ENCODE assay signal across 10 mouse cellular contexts in genomic region chr2:33401217-33401616, GRCm38 (mm10). TPM values are rescaled to one million over a fixed set of nuclear protein-coding genes. Genes with fewer than 3 reads are reported as not detected.
DNase-seq lines count a peak whose midpoint lies in the region; ATAC-seq and TF ChIP-seq lines count a peak whose summit lies in the region.
"Had no signal": no experiment of that assay in that cellular context is flagged by ENCODE, and none has a peak within 500 bp of the region (broad histone marks: within the 10 kb centered on the region; RNA-seq: fewer than 3 reads in every experiment).

No protein-coding gene starts in this region.

- no peak for ATAC-seq in kidney, embryonic 15.5 days (replicated peaks; ENCODE audit: low FRiP score)
- ATAC-seq in granulocyte monocyte progenitor cell, adult 5-6 weeks (replicated peaks; ENCODE audit: poor library complexity, severe bottlenecking) = no peak

- 0 out of 2 replicates have a peak, but pooled peaks cover 4% of the 10 kb centered on the region for H3K36me3 ChIP-seq in kidney, embryonic 15.5 days
- H3K36me3 ChIP-seq in CH12.LX (replicated peaks in 1 of 2; ENCODE audit: control insufficient read depth in 1 of 2, insufficient read depth in 1 of 2, low read length in 1 of 2) = peaks cover 0 to 8% of the 10 kb centered on the region in 2 experiments
- H3K36me3 ChIP-seq: midbrain, embryonic 12.5 days had no signal

- no peak for TF ChIP-seq POLR2A in CH12.LX (IDR thresholded peaks at IDR 0.05; ENCODE audit: low read depth, low read length)

- no peaks in the 10 kb centered on the region for H3K27me3 ChIP-seq in kidney, embryonic 15.5 days
- H3K27me3 ChIP-seq in CH12.LX (replicated peaks) = no peaks in the 10 kb centered on the region
- H3K27me3 ChIP-seq: midbrain, embryonic 12.5 days had no signal

- H3K79me2 ChIP-seq in CH12.LX (replicated peaks; ENCODE audit: control insufficient read depth, extremely low read depth, insufficient read depth, poor library complexity, severe bottlenecking) = no peaks in the 10 kb centered on the region; the same call in 1 of the 2 replicates

- H3K9me3 ChIP-seq in kidney, embryonic 15.5 days (replicated peaks) = no peaks in the 10 kb centered on the region
- no peaks in the 10 kb centered on the region for H3K9me3 ChIP-seq in CH12.LX (replicated peaks; ENCODE audit: low read length)
- H3K9me3 ChIP-seq: midbrain, embryonic 12.5 days had no signal

- H3K4me1 ChIP-seq in kidney, embryonic 15.5 days = no peaks in the 10 kb centered on the region
- H3K4me1 ChIP-seq in CH12.LX (ENCODE audit: control insufficient read depth in 1 of 2, insufficient read depth in 2 of 2) = peaks cover 3 to 28% of the 10 kb centered on the region in 2 experiments; a peak in 3 of 4 replicates
- H3K4me1 ChIP-seq: midbrain, embryonic 12.5 days had no signal

- H3K27ac ChIP-seq in kidney, embryonic 15.5 days = no peak overlapping the region
- no peak overlapping the region for H3K27ac ChIP-seq in CH12.LX (ENCODE audit: insufficient read depth, low read depth)
- H3K27ac ChIP-seq: midbrain, embryonic 12.5 days had no signal

- TF ChIP-seq RAD21 in CH12.LX (IDR thresholded peaks at IDR 0.05; ENCODE audit: low read depth, low read length) = peak; percentile 19

- dilution Hi-C loops in CH12.LX (cut with MboI; ENCODE audit: extremely low pct_ligation_motif_present, extremely low pct_unique_long_range_greater_than_20kb, low sequenced_read_pairs) = no loop called here

- TF ChIP-seq CTCF in CH12.LX (conservative IDR thresholded peaks at IDR 0.05 in 1 of 2, IDR thresholded peaks at IDR 0.05 in 1 of 2; ENCODE audit: low read depth in 2 of 2, low read length in 2 of 2) = peak in 1 of 2 experiments; percentile 53; a peak in 2 of 4 replicates

- DNase-seq in kidney, adult 8-10 months = peak; percentile 9 to 29
- peak; percentile 56 for DNase-seq in 3T3-L1 (ENCODE audit: low read depth, low spot score)
- no peak for DNase-seq in CH12.LX (ENCODE audit: extremely low read depth)
- DNase-seq in cerebellum, postnatal 25 days = peak; percentile 70 to 85
- DNase-seq in spleen, postnatal 4 days (ENCODE audit: low spot score in 2 of 2) = no peak
- no peak for DNase-seq in c-Kit-positive CD71-positive TER-119-positive erythroid progenitor cells, embryonic 14.5 days (ENCODE audit: low spot score)
- DNase-seq: spleen, adult 18-20 months had no signal

- no peak overlapping the region for H3K9ac ChIP-seq in kidney, embryonic 15.5 days
- H3K9ac ChIP-seq in CH12.LX (ENCODE audit: insufficient read depth, low read depth) = no peak overlapping the region
- H3K9ac ChIP-seq: midbrain, embryonic 12.5 days had no signal

- no peak overlapping the region for H3K4me2 ChIP-seq in kidney, embryonic 15.5 days
- no peak overlapping the region for H3K4me2 ChIP-seq in CH12.LX (ENCODE audit: insufficient read depth, low read depth, poor library complexity, severe bottlenecking)
- H3K4me2 ChIP-seq: midbrain, embryonic 12.5 days had no signal

- in situ Hi-C loops in CH12.LX (cut with MboI; ENCODE audit: low pct_ligation_motif_present, low pct_unique_long_range_greater_than_20kb, low sequenced_read_pairs) = loop anchor here (5.0 kb wide), 2 partner anchors 49 to 244 kb away; no protein-coding TSS in a partner anchor

- TF ChIP-seq EP300 in CH12.LX (IDR thresholded peaks at IDR 0.05; ENCODE audit: low read length) = no peak

- WGBS in kidney, embryonic 15.5 days = 37% methylated on average over 3 of the region's 3 CpGs

- H3K4me3 ChIP-seq in kidney, embryonic 15.5 days (replicated peaks) = no peak overlapping the region
- H3K4me3 ChIP-seq in CH12.LX (replicated peaks in 1 of 3; ENCODE audit: low read depth in 2 of 3, low read length in 2 of 3, poor library complexity in 1 of 3) = no peak overlapping the region
- H3K4me3 ChIP-seq: midbrain, embryonic 12.5 days had no signal

TF ChIP-seq in CH12.LX, 34 proteins besides CTCF, POLR2A, EP300 and RAD21:
- TF ChIP-seq SMC3 (IDR thresholded peaks at IDR 0.05; ENCODE audit: low read depth, low read length) (peak; percentile 21; the same call in 1 of the 2 replicates), RCOR1 (conservative IDR thresholded peaks at IDR 0.05; ENCODE audit: low read depth, low read length) (no peak)

RNA-seq across cellular contexts. Expression of gene Zbtb34, which starts 29.9 kb away (rescaled TPM):
- 6.0 and 6.9 TPM in 2 replicates for polyA plus RNA-seq in kidney, embryonic 15.5 days (2015; fragmentation: Nextera tagmentation; extraction: Ambion mirVana)
- total RNA-seq in CH12.LX (2012; rRNA removed) = 5.0 TPM in 2 replicates
- 2.0 and 3.4 TPM in 2 replicates for total RNA-seq in CH12.LX (2014; rRNA removed)
- polyA plus RNA-seq in CH12.LX (2012; ENCODE audit: insufficient read length, low read depth) = 4.5 and 5.8 TPM in 2 replicates
- total RNA-seq in granulocyte monocyte progenitor cell, adult 5-6 weeks (2014; fragmentation: Nextera tagmentation) = 23.7 and 32.0 TPM in 2 replicates
- total RNA-seq in granulocyte monocyte progenitor cell, adult 5-6 weeks (2017) = 8.6 and 20.6 TPM in 2 replicates

RNA-seq across cellular contexts. Expression of gene Ralgps1, which starts 29.9 kb away (rescaled TPM):
- 5.5 and 5.9 TPM in 2 replicates for polyA plus RNA-seq in kidney, embryonic 15.5 days (2015; fragmentation: Nextera tagmentation; extraction: Ambion mirVana)
- total RNA-seq in CH12.LX (2012; rRNA removed) = 1.2 and 1.5 TPM in 2 replicates
- 0.62 and 0.95 TPM in 2 replicates for total RNA-seq in CH12.LX (2014; rRNA removed)
- 1.3 and 2.1 TPM in 2 replicates for polyA plus RNA-seq in CH12.LX (2012; ENCODE audit: insufficient read length, low read depth)
- total RNA-seq in granulocyte monocyte progenitor cell, adult 5-6 weeks (2014; fragmentation: Nextera tagmentation) = 3.5 and 3.7 TPM in 2 replicates
- 0.15 and 0.60 TPM in 2 replicates for total RNA-seq in granulocyte monocyte progenitor cell, adult 5-6 weeks (2017)

Comparison
In these comparisons a context has a peak if more than half of its experiments do, and no peak if none do; other contexts are left out.
1. DNase-seq: peak in kidney, adult 8-10 months (2 of 2), 3T3-L1 (single experiment) and cerebellum, postnatal 25 days (2 of 2); none in CH12.LX (single experiment), spleen, postnatal 4 days (0 of 2) and c-Kit-positive CD71-positive TER-119-positive erythroid progenitor cells, embryonic 14.5 days (single experiment).